Mouse (Mus musculus) midbrain, postnatal 0 days (tissue): ENCODE measurements around the gene C87436. TPM values are rescaled to one million over a fixed set of nuclear protein-coding genes. Genes with fewer than 3 reads are reported as not detected.

Experiments used
- ATAC-seq: fragments of 200-750 bp; cut with Nextera tagmentation; 2 replicates; pipeline ENCODE4 v1.8.0; 2017; ENCODE audit warnings: moderate number of reproducible peaks, mild to moderate bottlenecking, moderate TSS enrichment, moderate library complexity; ENCODE audit not compliant: low FRiP score
- DNase-seq: peaks from one replicate; pipeline ENCODE4 v3.0.0-alpha.2; 2015; ENCODE audit warnings: low spot score
- H3K27ac ChIP-seq: fragments of 300-500 bp; sonication (generic); 2 replicates; pipeline ENCODE4 v1.5.1; 2014; ENCODE audit warnings: low read depth, mild to moderate bottlenecking, low read length, mixed read lengths
- H3K27me3 ChIP-seq: fragments of 300-500 bp; sonication (generic); 2 replicates; pipeline ENCODE4 v1.6.1; 2014; ENCODE audit warnings: low read length, control low read depth, mixed read lengths; ENCODE audit not compliant: insufficient read depth
- H3K36me3 ChIP-seq: fragments of 300-500 bp; sonication (generic); 2 replicates; pipeline ENCODE4 v1.6.1; 2014; ENCODE audit warnings: low read length, control low read depth, mixed read lengths; ENCODE audit not compliant: insufficient read depth
- H3K4me1 ChIP-seq: fragments of 300-500 bp; sonication (generic); 2 replicates; pipeline ENCODE4 v1.6.1; 2014; ENCODE audit warnings: mild to moderate bottlenecking, control low read depth, antibody characterized with exemption, low read length, mixed read lengths; ENCODE audit not compliant: insufficient read depth
- H3K4me2 ChIP-seq: fragments of 300-500 bp; sonication (generic); 2 replicates; pipeline ENCODE4 v1.6.1; 2014; ENCODE audit warnings: low read depth, mild to moderate bottlenecking, low read length, mixed read lengths; ENCODE audit not compliant: poor library complexity, severe bottlenecking
- H3K4me3 ChIP-seq: fragments of 300-500 bp; sonication (generic); 2 replicates; pipeline ENCODE4 v1.5.1; 2014; ENCODE audit warnings: low read depth, mild to moderate bottlenecking, low read length, moderate library complexity
- H3K9ac ChIP-seq: fragments of 300-500 bp; sonication (generic); replicated peaks from 2 replicates; pipeline ENCODE4 v1.6.1; 2014; ENCODE audit warnings: mild to moderate bottlenecking, low read length, moderate library complexity, mixed read lengths; ENCODE audit not compliant: poor library complexity, severe bottlenecking
- H3K9me3 ChIP-seq: fragments of 300-500 bp; sonication (generic); 2 replicates; pipeline ENCODE4 v1.6.1; 2016; ENCODE audit warnings: low read length, control low read depth
- CTCF ChIP-seq: IDR thresholded peaks from 2 replicates; pipeline ENCODE4 v1.5.1; 2016; ENCODE audit warnings: antibody characterized with exemption, mild to moderate bottlenecking
- WGBS: fragments of 180-500 bp; shearing (Covaris S2); extraction: QIAGEN DNeasy Blood & Tissue Kit; methylation state at CpG from one replicate; pipeline ENCODE4 v1.1.7; 2014; 5-methylcytosine and 5-hydroxymethylcytosine counted together
- polyA plus RNA-seq: library from polyadenylated mRNA; unstranded; fragments of >200 nt; fragmentation: Nextera tagmentation; extraction: Ambion mirVana; gene quantifications from 2 replicates; pipeline ENCODE4 v1.2.1, GENCODE M21; 2015
- total RNA-seq: library from RNA; depleted of rRNA; stranded (reverse); fragments of >200 nt; gene quantifications from 2 replicates; pipeline ENCODE4 v1.2.3, GENCODE M21; 2014

Gene C87436
- total and polyA plus RNA-seq, 2 experiments from 2014 or later = 13.9 to 16.3 TPM

GRCm38 (mm10) chr6:86474072-86474471, 35.9 kb downstream of the C87436 start:
- H3K27ac ChIP-seq = no peak overlapping the region
- H3K27me3 ChIP-seq = no peaks in the 10 kb centered on the region
- H3K9me3 ChIP-seq = no peaks in the 10 kb centered on the region
- ATAC-seq (no peak), DNase-seq (no peak)
- TF ChIP-seq CTCF = no peak
- peaks cover 9% of the 10 kb centered on the region; the same call in 1 of the 2 replicates for H3K4me1 ChIP-seq
- no peak overlapping the region for H3K4me3 ChIP-seq
- H3K36me3 ChIP-seq = peaks cover 6% of the 10 kb centered on the region; the same call in 1 of the 2 replicates
- no peak overlapping the region for H3K9ac ChIP-seq
- WGBS = 98% methylated on average over 5 of the region's 5 CpGs
- no peak overlapping the region for H3K4me2 ChIP-seq

- Histone ChIP-seq H3K4me3 (no peak overlapping the region), H3K4me1 (peaks cover 9% of the 10 kb centered on the region; the same call in 1 of the 2 replicates), H3K36me3 (0 out of 2 replicates have a peak, but pooled peaks cover 3% of the 10 kb centered on the region), H3K27me3 (no peaks in the 10 kb centered on the region), H3K27ac (no peak overlapping the region), H3K9ac (no peak overlapping the region), H3K4me2 (no peak overlapping the region), H3K9me3 (no peaks in the 10 kb centered on the region)
- DNase-seq (no peak), ATAC-seq (no peak)
- no peak for TF ChIP-seq CTCF
Measured at GRCm38 (mm10) chr6:86474646-86475181, 36.5 kb downstream of the C87436 start.

DNA sequence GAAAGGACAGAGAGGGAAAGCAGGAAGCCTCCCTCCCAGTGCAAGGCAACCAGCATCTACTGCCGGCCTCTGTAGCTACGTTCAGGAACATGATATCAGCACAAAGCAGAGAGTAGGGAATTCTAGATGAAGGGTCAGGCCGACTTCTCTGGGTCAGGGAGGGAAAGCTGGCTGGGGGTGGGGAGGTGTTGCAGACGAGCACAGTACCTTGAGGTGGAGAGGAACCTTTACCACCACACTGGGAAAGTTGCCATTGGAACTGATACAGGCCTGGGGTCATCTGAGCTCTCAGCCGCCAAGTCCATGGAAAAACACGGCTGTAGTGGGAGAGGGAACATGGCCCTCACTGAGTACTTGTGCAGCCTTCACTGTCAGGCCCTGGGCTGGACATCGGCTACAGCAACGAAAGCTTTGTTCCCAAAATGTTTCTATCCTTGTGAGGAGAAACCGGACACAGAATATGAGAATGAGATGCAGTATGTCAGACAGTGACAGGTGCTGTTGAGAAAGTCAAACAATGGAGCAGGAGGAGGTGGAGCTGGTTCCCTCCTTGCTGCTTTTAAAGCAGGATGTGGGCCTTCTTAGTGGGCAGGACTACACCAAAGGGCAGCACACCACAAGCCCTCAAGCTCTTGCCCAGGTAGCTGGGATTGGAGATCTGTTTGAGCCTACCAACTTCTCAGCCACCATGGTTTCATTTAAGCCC, 37.4 kb downstream of the C87436 start:
- H3K9me3 ChIP-seq = no peaks in the 10 kb centered on the region
- no peak overlapping the region for H3K4me3 ChIP-seq
- H3K4me1 ChIP-seq = peaks cover 9% of the 10 kb centered on the region; the same call in 1 of the 2 replicates
- TF ChIP-seq CTCF = no peak
- ATAC-seq (no peak), DNase-seq (no peak)
- H3K27me3 ChIP-seq = no peaks in the 10 kb centered on the region
- no peaks in the 10 kb centered on the region for H3K36me3 ChIP-seq
- no peak overlapping the region for H3K4me2 ChIP-seq
- H3K9ac ChIP-seq = no peak overlapping the region
- 85% methylated on average over 9 of the region's 9 CpGs for WGBS
- no peak overlapping the region for H3K27ac ChIP-seq

DNA sequence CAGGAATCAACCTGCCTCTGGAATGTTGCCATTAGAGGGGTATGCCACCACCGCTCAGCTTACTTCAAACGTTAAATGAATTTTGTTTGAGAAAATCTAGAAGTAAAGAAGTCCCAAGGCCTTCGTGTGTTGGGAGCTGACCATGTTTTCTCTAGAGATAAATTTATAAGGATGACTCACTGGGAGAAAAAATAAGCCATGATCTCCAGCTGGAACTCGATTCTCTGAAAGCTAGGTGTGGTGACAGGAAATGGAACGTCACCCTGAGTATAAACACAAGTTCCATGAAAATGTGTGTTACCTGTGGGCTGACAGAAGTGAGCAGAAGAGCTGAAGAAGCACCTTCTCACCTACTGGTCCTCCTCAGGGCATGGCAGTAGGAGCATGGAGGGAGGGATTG, 38.8 kb downstream of the C87436 start:
- no peak overlapping the region for H3K9ac ChIP-seq
- peaks cover 6% of the 10 kb centered on the region; the same call in 1 of the 2 replicates for H3K4me1 ChIP-seq
- no peak overlapping the region for H3K4me3 ChIP-seq
- no peak for DNase-seq
- WGBS = 83% methylated on average over 5 of the region's 5 CpGs
- no peaks in the 10 kb centered on the region for H3K27me3 ChIP-seq
- ATAC-seq = no peak
- no peak overlapping the region for H3K4me2 ChIP-seq
- H3K36me3 ChIP-seq = no peaks in the 10 kb centered on the region
- H3K9me3 ChIP-seq = no peaks in the 10 kb centered on the region
- no peak overlapping the region for H3K27ac ChIP-seq
- TF ChIP-seq CTCF = no peak

DNA sequence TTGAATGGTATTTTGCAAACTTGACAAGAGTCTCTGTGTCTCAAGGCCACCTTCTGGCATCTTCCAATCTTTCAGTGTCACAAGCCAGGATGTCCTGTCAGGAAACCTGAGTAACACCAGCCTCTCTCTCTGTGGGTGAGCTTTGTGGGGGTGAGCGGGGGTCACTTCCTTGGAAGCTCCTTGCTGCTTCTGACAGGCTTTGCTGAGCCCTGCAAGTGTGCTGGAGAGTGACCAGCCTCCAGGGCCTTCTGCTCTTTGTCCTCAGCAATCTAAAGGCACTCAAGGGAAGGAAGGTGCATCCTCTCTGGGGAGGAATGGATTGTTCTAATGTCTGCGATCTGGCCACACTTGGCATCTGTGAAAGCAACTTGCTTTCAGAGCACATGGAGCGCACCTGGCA, 41.1 kb downstream of the C87436 start:
- ATAC-seq = no peak
- Histone ChIP-seq H3K27ac (no peak overlapping the region), H3K9me3 (no peaks in the 10 kb centered on the region), H3K4me2 (no peak overlapping the region), H3K4me3 (no peak overlapping the region), H3K36me3 (no peaks in the 10 kb centered on the region), H3K4me1 (no peaks in the 10 kb centered on the region), H3K27me3 (no peaks in the 10 kb centered on the region), H3K9ac (no peak overlapping the region)
- DNase-seq = no peak
- TF ChIP-seq CTCF = no peak
- 64% methylated on average over 3 of the region's 3 CpGs for WGBS

- Histone ChIP-seq H3K27me3 (no peaks in the 10 kb centered on the region), H3K4me3 (no peak overlapping the region), H3K27ac (peak overlapping the region; percentile 57), H3K9me3 (no peaks in the 10 kb centered on the region), H3K4me1 (no peaks in the 10 kb centered on the region), H3K9ac (no peak overlapping the region), H3K4me2 (no peak overlapping the region), H3K36me3 (no peaks in the 10 kb centered on the region)
- ATAC-seq (no peak), DNase-seq (no peak)
- TF ChIP-seq CTCF = no peak
Measured at GRCm38 (mm10) chr6:86479816-86480188, 41.6 kb downstream of the C87436 start.
